Mouse (Mus musculus) small intestine, adult 2 months (tissue): ENCODE data around the gene Spsb3.

ENCODE experiments used
- CTCF ChIP-seq: fragments of 200-500 bp; IDR thresholded peaks from 2 replicates; pipeline ENCODE4 v1.5.1; 2012; ENCODE audit warnings: low read depth, mild to moderate bottlenecking, control low read depth, inconsistent platforms, low read length, moderate library complexity, mixed read lengths; ENCODE audit not compliant: insufficient replicate concordance, insufficient read length; ENCODE audit errors: extremely low read depth
- POLR2A ChIP-seq: fragments of 200-500 bp; IDR thresholded peaks from 2 replicates; pipeline ENCODE4 v1.6.1; 2012; ENCODE audit warnings: low read depth, mild to moderate bottlenecking, control low read depth, inconsistent platforms, low read length, moderate library complexity

- TF ChIP-seq CTCF, result no peak
- TF ChIP-seq POLR2A, result no peak
Measured at GRCm38 (mm10) chr17:24885356-24886133, 898 bp upstream of the Spsb3 start.
